Mouse (Mus musculus): ENCODE measurements around the gene Phf21a.

Phf21a gene

DNA sequence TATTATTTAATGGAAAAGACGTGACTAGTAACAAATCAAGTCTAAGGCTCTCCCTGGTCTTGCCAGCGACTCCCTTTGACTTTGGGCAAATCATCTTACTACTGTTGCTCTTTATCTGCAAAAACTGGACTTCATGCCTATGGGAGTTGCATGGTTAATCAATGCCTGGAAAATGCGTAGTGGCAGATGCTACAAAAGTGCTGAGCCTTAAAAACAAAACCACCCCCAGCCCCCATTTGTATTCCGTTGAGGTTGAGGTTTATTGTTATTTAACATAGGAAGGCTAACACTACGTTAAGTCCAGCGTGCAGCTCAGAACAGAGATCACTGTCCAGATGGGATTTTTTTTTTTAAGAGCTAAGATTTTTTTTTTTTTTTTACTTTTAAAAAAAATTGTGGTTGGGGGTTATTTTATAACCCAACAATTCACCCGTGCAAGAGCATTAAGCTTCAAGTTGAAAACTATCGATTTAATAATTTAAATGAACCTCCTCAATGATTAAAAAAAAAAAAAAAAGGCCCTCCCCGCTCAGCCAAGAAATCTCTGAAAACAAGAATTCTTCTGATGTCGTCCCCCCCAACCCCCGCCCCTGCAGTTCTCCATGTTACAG lies 89.3 kb downstream of the Phf21a start:
- no peak for DNase-seq (ENCODE audit: low spot score in 2 of 2)

- peak; percentile 63 to 69 for DNase-seq (ENCODE audit: low spot score in 2 of 2)
Measured at GRCm38 (mm10) chr2:92182981-92183501, 90.1 kb downstream of the Phf21a start.

- peak; percentile 82 to 85 for DNase-seq (ENCODE audit: low spot score in 2 of 2)
Measured at GRCm38 (mm10) chr2:92183613-92184076, 90.7 kb downstream of the Phf21a start.

DNA sequence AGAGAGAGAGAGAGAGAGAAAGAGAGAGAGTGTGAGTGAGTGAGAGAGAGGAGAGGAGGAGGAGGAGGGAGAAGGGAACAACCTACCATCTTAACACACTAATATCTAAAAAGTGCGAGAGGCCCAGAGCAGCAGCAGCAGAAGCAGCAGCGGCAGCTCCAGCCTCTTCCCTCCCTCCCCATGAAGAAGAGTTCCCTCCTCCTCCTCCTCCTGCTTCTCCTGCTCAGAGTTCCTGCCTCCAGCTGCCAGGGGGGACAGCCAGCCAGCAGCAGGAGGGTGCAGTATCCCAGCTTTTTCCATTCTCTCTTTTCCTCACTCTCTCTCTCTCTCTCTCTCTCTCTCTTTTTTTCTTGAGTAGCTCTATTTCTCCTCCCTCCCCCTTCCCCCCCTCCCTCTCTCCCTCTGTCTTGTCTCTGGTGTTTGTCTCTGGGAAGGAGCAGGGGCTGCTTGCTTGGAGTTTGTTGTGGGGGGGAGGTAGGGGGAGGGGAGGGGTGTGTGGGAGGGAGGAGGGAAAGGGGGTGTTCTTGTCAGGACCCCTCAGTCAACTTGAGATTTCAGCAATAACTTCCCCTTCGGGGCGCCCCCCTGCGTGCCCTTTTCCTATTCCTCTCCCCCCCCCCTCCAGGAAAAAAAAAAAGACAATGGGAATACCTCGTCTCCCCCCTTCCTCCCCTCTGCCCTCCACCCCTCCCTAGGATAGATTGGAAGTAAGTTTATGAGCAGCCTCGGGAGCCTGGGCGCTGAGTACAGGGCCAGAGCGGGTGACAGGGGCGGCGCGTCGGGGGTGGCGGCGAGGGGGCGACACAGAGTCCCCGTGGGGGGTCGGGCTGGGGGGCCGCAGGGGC lies 91.4 kb downstream of the Phf21a start:
- peak; percentile 32 to 33 for DNase-seq (ENCODE audit: low spot score in 2 of 2)

- DNase-seq (ENCODE audit: low spot score in 2 of 2): peak; percentile 10 to 16
Measured at GRCm38 (mm10) chr2:92185062-92185765, 92.3 kb downstream of the Phf21a start.

- DNase-seq (ENCODE audit: low spot score in 2 of 2): no peak
Measured at GRCm38 (mm10) chr2:92185766-92186450, 93.0 kb downstream of the Phf21a start.

GRCm38 (mm10) chr2:92187061-92187460 lies 94.1 kb downstream of the Phf21a start:
- DNase-seq (ENCODE audit: low spot score in 2 of 2): no peak

DNA sequence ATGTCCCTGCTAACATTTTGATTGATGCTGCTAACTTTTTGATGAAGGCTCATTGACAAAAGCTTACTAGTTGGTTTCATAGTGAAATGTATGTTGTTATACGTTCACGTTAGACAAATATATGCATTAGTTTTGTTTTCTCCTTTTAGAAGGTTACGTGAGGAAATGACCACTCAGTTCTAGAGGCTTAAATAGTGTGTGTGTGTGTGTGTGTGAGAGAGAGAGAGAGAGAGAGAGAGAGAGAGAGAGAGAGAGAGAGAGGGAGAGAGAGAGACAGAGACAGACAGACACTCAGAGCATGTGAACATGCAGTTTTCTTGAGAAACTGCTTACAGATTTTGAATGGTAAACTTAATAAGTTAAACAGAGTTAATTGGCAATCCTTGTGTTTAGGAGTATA lies 95.8 kb downstream of the Phf21a start:
- no peak for DNase-seq (ENCODE audit: low spot score in 2 of 2)

GRCm38 (mm10) chr2:92190960-92191359 lies 98.0 kb downstream of the Phf21a start:
- no peak for DNase-seq (ENCODE audit: low spot score in 2 of 2)

GRCm38 (mm10) chr2:92191826-92192581 lies 99.1 kb downstream of the Phf21a start:
- no peak for DNase-seq (ENCODE audit: low spot score in 2 of 2)

DNA sequence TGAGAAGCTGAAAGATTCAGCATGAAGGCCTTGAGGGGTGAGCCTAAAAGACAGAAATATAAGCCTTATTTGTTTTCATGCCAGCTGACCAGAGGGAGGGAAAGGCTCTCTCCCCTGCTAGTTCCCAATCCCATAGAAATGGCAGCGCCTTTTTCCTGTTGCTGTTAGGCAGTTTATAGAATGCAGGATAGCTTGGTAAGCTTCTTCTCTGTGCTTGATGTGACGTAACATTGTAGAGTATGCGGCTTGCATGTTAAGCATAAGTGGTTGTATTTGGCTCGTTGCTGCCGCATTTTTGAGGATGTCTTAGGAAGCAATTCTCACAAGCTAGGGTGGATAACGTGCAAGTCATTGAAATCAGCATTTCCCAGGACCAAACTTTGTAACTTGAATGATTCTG lies 105.2 kb downstream of the Phf21a start:
- DNase-seq (ENCODE audit: low spot score in 2 of 2): no peak

- DNase-seq (ENCODE audit: low spot score in 2 of 2): no peak
Measured at GRCm38 (mm10) chr2:92198747-92199146, 105.8 kb downstream of the Phf21a start.

DNA sequence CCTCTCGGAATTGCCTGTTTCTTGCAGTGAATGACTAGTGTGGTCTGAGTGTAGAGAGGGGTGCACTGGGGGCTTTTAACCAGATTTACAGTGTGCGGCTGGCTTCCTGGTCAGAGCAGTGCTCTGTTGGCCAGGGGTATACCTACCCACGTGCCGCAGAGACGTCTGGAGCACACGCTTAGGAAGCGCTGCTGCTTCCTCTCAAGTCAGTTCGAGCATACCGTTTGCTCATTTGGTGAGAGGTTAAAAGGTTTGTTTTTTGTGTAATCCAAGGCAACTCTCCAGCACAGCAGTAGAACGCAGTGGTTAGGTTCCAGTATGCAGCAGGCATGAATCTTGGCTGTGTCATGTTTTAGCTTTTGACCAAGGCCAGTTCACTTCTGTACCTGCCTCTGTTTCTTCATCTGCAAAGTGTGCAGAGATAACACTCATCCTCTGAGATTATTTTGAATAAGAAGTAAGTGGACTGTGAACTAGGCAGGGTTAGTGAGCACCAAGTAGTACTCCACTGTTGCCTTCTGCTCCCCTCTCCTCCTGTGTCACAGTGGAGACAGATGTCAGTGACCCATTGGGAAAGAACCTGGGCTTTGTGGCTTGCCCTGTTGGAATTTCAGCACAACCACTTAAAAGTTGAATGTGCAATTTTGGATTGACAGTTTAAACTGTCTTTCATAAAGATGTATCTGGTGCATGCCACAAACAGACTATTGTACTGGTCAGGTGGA lies 106.8 kb downstream of the Phf21a start:
- no peak for DNase-seq (ENCODE audit: low spot score in 2 of 2)

DNA sequence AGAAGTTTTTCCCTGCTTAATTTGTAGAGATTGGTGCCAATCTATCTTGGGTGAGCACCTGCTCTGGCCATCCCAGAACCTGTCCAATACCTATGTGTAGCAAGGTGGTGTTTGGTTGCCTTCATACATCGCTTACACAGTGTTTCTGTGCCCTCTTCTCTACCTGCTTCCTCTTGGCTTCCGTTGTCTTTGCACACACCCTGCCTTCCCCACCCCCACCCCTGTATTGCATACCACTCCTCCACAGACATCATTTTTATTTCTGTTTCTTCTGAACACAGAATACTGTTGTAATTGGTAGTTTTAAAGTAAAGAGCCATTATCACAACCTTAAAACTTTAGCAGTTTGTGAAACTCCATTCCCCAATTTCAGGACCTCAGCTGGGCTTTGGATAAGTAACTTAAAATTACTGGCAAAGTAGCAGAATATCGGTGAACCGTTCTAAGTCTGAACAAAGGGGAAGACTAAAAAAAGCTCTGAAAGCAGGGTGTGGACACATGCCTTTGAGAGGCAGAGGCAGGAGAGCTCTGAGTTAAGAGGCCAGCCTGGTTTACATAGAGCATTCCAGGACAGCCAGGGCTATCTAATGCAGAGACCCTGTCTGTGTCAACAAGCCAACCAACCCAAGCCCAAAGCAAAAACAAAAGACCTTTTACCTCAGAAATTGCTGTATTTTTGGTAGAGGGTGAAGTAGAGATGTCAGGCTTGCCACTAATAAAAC lies 109.6 kb downstream of the Phf21a start:
- no peak for DNase-seq (ENCODE audit: low spot score in 2 of 2)

DNA sequence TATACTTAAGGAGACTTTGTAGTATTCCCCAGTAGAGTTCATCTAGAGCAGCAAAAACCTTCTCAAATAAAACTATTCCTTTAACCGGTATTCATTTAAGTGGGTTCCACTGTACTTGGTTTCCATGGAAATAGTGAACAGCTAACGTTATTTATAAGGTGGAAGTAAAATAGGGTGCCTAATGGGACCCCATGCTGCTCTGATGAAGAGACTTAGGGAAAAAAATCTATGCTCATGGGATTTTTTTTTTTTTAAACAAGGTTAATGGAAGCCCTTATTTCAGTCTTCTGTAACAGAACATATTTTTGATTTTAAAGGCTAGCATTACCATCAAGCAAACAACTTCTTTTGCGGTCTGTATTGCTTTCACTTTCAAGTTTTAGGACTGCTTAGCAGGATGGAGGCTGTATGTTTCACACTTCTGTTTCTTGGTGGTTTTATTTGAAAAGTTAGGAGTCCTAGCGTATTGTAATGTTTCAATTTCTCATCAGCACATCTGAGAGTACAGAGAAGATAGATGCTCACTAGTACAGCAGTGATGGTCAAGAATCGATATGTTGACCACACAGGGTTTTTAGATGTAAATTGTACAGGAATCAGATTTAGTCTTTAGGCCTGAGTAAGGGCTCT lies 112.2 kb downstream of the Phf21a start:
- no peak for DNase-seq (ENCODE audit: low spot score in 2 of 2)

DNA sequence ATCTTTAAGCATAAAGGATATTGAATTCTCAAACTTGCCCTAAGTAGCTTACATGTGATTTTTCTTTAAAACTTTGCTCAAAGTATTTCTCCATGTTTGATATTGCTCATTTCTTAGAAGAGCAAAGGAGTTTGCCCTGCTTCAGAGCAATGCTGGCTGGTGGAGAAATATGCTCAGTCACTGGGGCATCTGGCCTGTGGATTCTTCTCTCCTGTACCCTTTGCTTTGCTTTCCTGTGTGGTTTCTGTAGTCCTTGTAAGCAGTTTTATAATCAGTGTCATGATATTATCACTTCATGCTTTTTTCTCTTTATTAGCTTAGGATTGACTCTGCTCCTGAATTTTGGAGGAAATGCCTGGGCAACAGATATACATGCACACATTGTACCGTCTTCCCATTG lies 117.5 kb downstream of the Phf21a start:
- DNase-seq (ENCODE audit: low spot score in 2 of 2): no peak

- no peak for DNase-seq (ENCODE audit: low spot score in 2 of 2)
Measured at GRCm38 (mm10) chr2:92221431-92221830, 128.5 kb downstream of the Phf21a start.

DNA sequence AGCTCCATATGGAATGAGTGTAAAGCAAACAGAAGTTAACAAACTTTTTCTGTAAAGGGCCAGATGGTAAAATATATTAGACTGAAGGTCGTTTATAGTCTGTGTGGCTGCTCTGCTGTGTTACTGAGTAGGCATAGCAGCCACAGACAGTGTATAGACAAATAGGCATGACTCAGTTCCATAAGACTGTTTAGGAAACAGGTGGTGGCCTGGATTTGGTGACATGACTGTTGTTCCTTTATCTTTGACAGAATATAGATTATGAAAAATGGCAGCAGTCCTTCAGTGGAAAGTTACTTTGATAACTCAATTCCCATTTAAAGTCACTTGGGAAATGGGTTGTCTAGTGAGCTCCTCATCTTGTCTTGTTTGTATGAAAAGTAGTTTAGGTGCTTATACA lies 132.7 kb downstream of the Phf21a start:
- no peak for DNase-seq (ENCODE audit: low spot score in 2 of 2)

DNA sequence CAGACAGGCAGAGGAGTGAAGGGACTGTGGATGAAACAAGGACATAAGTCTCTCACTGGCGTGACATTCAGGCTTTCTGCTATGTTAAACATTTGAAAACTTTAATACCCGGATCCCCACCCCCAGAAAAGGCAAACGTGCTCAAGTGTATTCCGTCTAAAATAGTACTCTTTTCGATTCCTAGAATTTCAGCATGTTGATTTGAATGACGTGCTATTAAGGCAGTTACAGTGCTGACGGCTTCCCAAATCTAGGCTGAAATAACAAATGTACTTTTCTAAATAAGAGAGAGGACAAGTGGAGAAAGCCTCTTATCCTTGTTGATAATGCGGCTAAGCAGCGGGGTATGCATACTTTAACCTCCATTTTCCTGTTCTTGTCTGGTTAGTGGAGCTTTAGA lies 137.1 kb downstream of the Phf21a start:
- DNase-seq (ENCODE audit: low spot score in 2 of 2): no peak

All from frontal cortex, postnatal 25 days (tissue).